Mouse (Mus musculus) 416B (cell line): Measurements from ENCODE around the gene Trim11.

Source experiments
- DNase-seq: peaks from one replicate; pipeline ENCODE4 v3.0.0; 2011; ENCODE audit warnings: low read depth

The Trim11 gene

GRCm38 (mm10) chr11:59015052-59015451 lies 37.2 kb downstream of the Trim11 start:
- DNase-seq: peak; percentile 36

- no peak for DNase-seq
Measured at GRCm38 (mm10) chr11:59026411-59026810, 48.5 kb downstream of the Trim11 start.

GRCm38 (mm10) chr11:59029003-59029402 lies 51.1 kb downstream of the Trim11 start:
- peak; percentile 33 for DNase-seq
